Mouse (Mus musculus): ENCODE measurements around the gene Rps6kl1. TPM values are rescaled to one million over a fixed set of nuclear protein-coding genes. Genes with fewer than 3 reads are reported as not detected.

Gene Rps6kl1
- polyA plus RNA-seq, 1 experiment, result 0.89 TPM

- DNase-seq, result no peak
- H3K4me3 ChIP-seq (ENCODE audit: insufficient read depth, low read depth, low read length), result no peak overlapping the region
- H3K27ac ChIP-seq (ENCODE audit: insufficient read depth, low read depth, low read length), result no peak overlapping the region
- TF ChIP-seq CTCF (conservative IDR thresholded peaks at IDR 0.05; ENCODE audit: insufficient read depth, insufficient read length, low read depth, low read length), result no peak
- TF ChIP-seq POLR2A (IDR thresholded peaks at IDR 0.05; ENCODE audit: low read depth, low read length), result no peak
- 86% methylated on average over 7 of the region's 7 CpGs for WGBS
- no peaks in the 10 kb centered on the region for H3K4me1 ChIP-seq (ENCODE audit: control insufficient read depth, insufficient read depth, low read length)
- H3K36me3 ChIP-seq (ENCODE audit: control insufficient read depth, insufficient read depth, low read length), result no peaks in the 10 kb centered on the region
- H3K27me3 ChIP-seq (replicated peaks; ENCODE audit: control insufficient read depth, insufficient read depth, low read length), result no peaks in the 10 kb centered on the region
Measured at GRCm38 (mm10) chr12:85095859-85096258, 55.2 kb downstream of the Rps6kl1 start.

GRCm38 (mm10) chr12:85095146-85095545 is 55.9 kb downstream of the Rps6kl1 start:
- Histone ChIP-seq H3K4me1 (ENCODE audit: control insufficient read depth, insufficient read depth, low read length) (no peaks in the 10 kb centered on the region), H3K27ac (ENCODE audit: insufficient read depth, low read depth, low read length) (no peak overlapping the region), H3K27me3 (replicated peaks; ENCODE audit: control insufficient read depth, insufficient read depth, low read length) (no peaks in the 10 kb centered on the region), H3K4me3 (ENCODE audit: insufficient read depth, low read depth, low read length) (no peak overlapping the region), H3K36me3 (ENCODE audit: control insufficient read depth, insufficient read depth, low read length) (no peaks in the 10 kb centered on the region)
- no peak for TF ChIP-seq CTCF (conservative IDR thresholded peaks at IDR 0.05; ENCODE audit: insufficient read depth, insufficient read length, low read depth, low read length)
- TF ChIP-seq POLR2A (IDR thresholded peaks at IDR 0.05; ENCODE audit: low read depth, low read length), result no peak
- 90% methylated on average over 11 of the region's 11 CpGs for WGBS
- no peak for DNase-seq

GRCm38 (mm10) chr12:85094706-85095105 is 56.4 kb downstream of the Rps6kl1 start:
- H3K27ac ChIP-seq (ENCODE audit: insufficient read depth, low read depth, low read length), result no peak overlapping the region

GRCm38 (mm10) chr12:85094010-85094409 is 57.1 kb downstream of the Rps6kl1 start:
- TF ChIP-seq POLR2A (IDR thresholded peaks at IDR 0.05; ENCODE audit: low read depth, low read length), result no peak
- no peak for TF ChIP-seq CTCF (conservative IDR thresholded peaks at IDR 0.05; ENCODE audit: insufficient read depth, insufficient read length, low read depth, low read length)
- H3K4me1 ChIP-seq (ENCODE audit: control insufficient read depth, insufficient read depth, low read length), result no peaks in the 10 kb centered on the region
- H3K27ac ChIP-seq (ENCODE audit: insufficient read depth, low read depth, low read length), result no peak overlapping the region
- DNase-seq, result peak; percentile 33
- WGBS, result 26% methylated on average over 14 of the region's 14 CpGs
- no peak overlapping the region for H3K4me3 ChIP-seq (ENCODE audit: insufficient read depth, low read depth, low read length)
- H3K27me3 ChIP-seq (replicated peaks; ENCODE audit: control insufficient read depth, insufficient read depth, low read length), result no peaks in the 10 kb centered on the region
- no peaks in the 10 kb centered on the region for H3K36me3 ChIP-seq (ENCODE audit: control insufficient read depth, insufficient read depth, low read length)

More at GRCm38 (mm10) chr12:85094706-85095105, 56.4 kb downstream of the Rps6kl1 start:
- TF ChIP-seq POLR2A (IDR thresholded peaks at IDR 0.05; ENCODE audit: low read depth, low read length), result no peak
- no peak for TF ChIP-seq CTCF (conservative IDR thresholded peaks at IDR 0.05; ENCODE audit: insufficient read depth, insufficient read length, low read depth, low read length)
- Histone ChIP-seq H3K36me3 (ENCODE audit: control insufficient read depth, insufficient read depth, low read length) (no peaks in the 10 kb centered on the region), H3K27me3 (replicated peaks; ENCODE audit: control insufficient read depth, insufficient read depth, low read length) (no peaks in the 10 kb centered on the region), H3K4me1 (ENCODE audit: control insufficient read depth, insufficient read depth, low read length) (no peaks in the 10 kb centered on the region), H3K4me3 (ENCODE audit: insufficient read depth, low read depth, low read length) (no peak overlapping the region)
- 62% methylated on average over 10 of the region's 10 CpGs for WGBS
- DNase-seq, result no peak

- DNase-seq, result peak; percentile 77
- TF ChIP-seq POLR2A (IDR thresholded peaks at IDR 0.05; ENCODE audit: low read depth, low read length) (no peak), CTCF (conservative IDR thresholded peaks at IDR 0.05; ENCODE audit: insufficient read depth, insufficient read length, low read depth, low read length) (peak; percentile 66)
- Histone ChIP-seq H3K4me1 (ENCODE audit: control insufficient read depth, insufficient read depth, low read length) (no peaks in the 10 kb centered on the region), H3K4me3 (ENCODE audit: insufficient read depth, low read depth, low read length) (no peak overlapping the region), H3K27me3 (replicated peaks; ENCODE audit: control insufficient read depth, insufficient read depth, low read length) (no peaks in the 10 kb centered on the region), H3K36me3 (ENCODE audit: control insufficient read depth, insufficient read depth, low read length) (no peaks in the 10 kb centered on the region; the same call in 1 of the 2 replicates), H3K27ac (ENCODE audit: insufficient read depth, low read depth, low read length) (no peak overlapping the region)
- 14% methylated on average over 3 of the region's 3 CpGs for WGBS
Measured at GRCm38 (mm10) chr12:85092214-85092613, 58.9 kb downstream of the Rps6kl1 start.

GRCm38 (mm10) chr12:85091190-85091589 is 59.9 kb downstream of the Rps6kl1 start:
- no peak for TF ChIP-seq CTCF (conservative IDR thresholded peaks at IDR 0.05; ENCODE audit: insufficient read depth, insufficient read length, low read depth, low read length)
- no peak for TF ChIP-seq POLR2A (IDR thresholded peaks at IDR 0.05; ENCODE audit: low read depth, low read length)
- no peaks in the 10 kb centered on the region for H3K27me3 ChIP-seq (replicated peaks; ENCODE audit: control insufficient read depth, insufficient read depth, low read length)
- H3K36me3 ChIP-seq (ENCODE audit: control insufficient read depth, insufficient read depth, low read length), result no peaks in the 10 kb centered on the region; the same call in 1 of the 2 replicates
- H3K4me3 ChIP-seq (ENCODE audit: insufficient read depth, low read depth, low read length), result no peak overlapping the region
- no peak overlapping the region for H3K27ac ChIP-seq (ENCODE audit: insufficient read depth, low read depth, low read length)
- WGBS, result 91% methylated on average over 3 of the region's 3 CpGs
- no peaks in the 10 kb centered on the region for H3K4me1 ChIP-seq (ENCODE audit: control insufficient read depth, insufficient read depth, low read length)
- DNase-seq, result no peak

GRCm38 (mm10) chr12:85087845-85088244 is 63.2 kb downstream of the Rps6kl1 start:
- WGBS, result 80% methylated on average over 12 of the region's 12 CpGs
- Histone ChIP-seq H3K4me3 (ENCODE audit: insufficient read depth, low read depth, low read length) (no peak overlapping the region), H3K27ac (ENCODE audit: insufficient read depth, low read depth, low read length) (no peak overlapping the region), H3K4me1 (ENCODE audit: control insufficient read depth, insufficient read depth, low read length) (no peaks in the 10 kb centered on the region), H3K36me3 (ENCODE audit: control insufficient read depth, insufficient read depth, low read length) (no peaks in the 10 kb centered on the region; the same call in 1 of the 2 replicates), H3K27me3 (replicated peaks; ENCODE audit: control insufficient read depth, insufficient read depth, low read length) (no peaks in the 10 kb centered on the region)
- TF ChIP-seq POLR2A (IDR thresholded peaks at IDR 0.05; ENCODE audit: low read depth, low read length), result no peak
- TF ChIP-seq CTCF (conservative IDR thresholded peaks at IDR 0.05; ENCODE audit: insufficient read depth, insufficient read length, low read depth, low read length), result no peak
- DNase-seq, result no peak

Other genes starting within 250 kb of the Rps6kl1 start
- gene Fcf1, start 180.4 kb downstream of the Rps6kl1 start, polyA plus RNA-seq (2012; rRNA removed), result 41.2 and 52.0 TPM in 2 replicates
- gene Arel1, start 180.4 kb downstream of the Rps6kl1 start, polyA plus RNA-seq (2012; rRNA removed), result 20.7 and 23.3 TPM in 2 replicates
- 10.0 and 12.4 TPM in 2 replicates for gene Ylpm1, start 154.9 kb downstream of the Rps6kl1 start, polyA plus RNA-seq (2012; rRNA removed)
- gene Prox2, start 40.5 kb downstream of the Rps6kl1 start, polyA plus RNA-seq (2012; rRNA removed), result 2.0 and 2.4 TPM in 2 replicates
- gene Dlst, start 40.4 kb downstream of the Rps6kl1 start, polyA plus RNA-seq (2012; rRNA removed), result 294 and 312 TPM in 2 replicates
- 1.1 and 1.2 TPM in 2 replicates for gene Pgf, start 26.5 kb upstream of the Rps6kl1 start, polyA plus RNA-seq (2012; rRNA removed)
- 101 and 112 TPM in 2 replicates for gene Eif2b2, start 68.2 kb upstream of the Rps6kl1 start, polyA plus RNA-seq (2012; rRNA removed)
- gene Mlh3, start 119.3 kb upstream of the Rps6kl1 start, polyA plus RNA-seq (2012; rRNA removed), result 8.1 and 9.6 TPM in 2 replicates
- 9.6 and 19.1 TPM in 2 replicates for gene Acyp1, start 137.2 kb upstream of the Rps6kl1 start, polyA plus RNA-seq (2012; rRNA removed)
- gene Zc2hc1c, start 137.3 kb upstream of the Rps6kl1 start, polyA plus RNA-seq (2012; rRNA removed), result 2.8 and 3.2 TPM in 2 replicates
- 24.9 and 27.8 TPM in 2 replicates for gene Nek9, start 188.1 kb upstream of the Rps6kl1 start, polyA plus RNA-seq (2012; rRNA removed)
- gene Tmed10, start 223.6 kb upstream of the Rps6kl1 start, polyA plus RNA-seq (2012; rRNA removed), result 144 and 190 TPM in 2 replicates

Measured in kidney, adult 2 months (tissue).